Mouse (Mus musculus) megakaryocyte, embryonic 14.5 days (primary cell): ENCODE measurements around the gene Dync1li1.

ENCODE experiments used
- FLI1 ChIP-seq: IDR thresholded peaks from 2 replicates; pipeline ENCODE4 v1.6.1; 2012; ENCODE audit warnings: low read length, inconsistent platforms, mixed read lengths
- GATA1 ChIP-seq: IDR thresholded peaks from 3 replicates; pipeline ENCODE4 v1.6.1; 2012; ENCODE audit warnings: mixed read lengths, low read length, inconsistent platforms, borderline replicate concordance

- TF ChIP-seq GATA1 (no peak), FLI1 (no peak)
These were observed 41.6 kb downstream of the Dync1li1 start for GRCm38 (mm10) chr9:114729911-114730805.
